Mouse (Mus musculus): Measurements from ENCODE around the gene Grb2.

Grb2 gene

GRCm38 (mm10) chr11:115627705-115628464, 80.5 kb downstream of the Grb2 start, which contains the start of gene Slc25a19:
Gene Slc25a19, minus strand, starts transcription at chr11:115628295.
- DNase-seq (ENCODE audit: low spot score): peak; percentile 99

- DNase-seq (ENCODE audit: low spot score): no peak
These were observed 81.4 kb downstream of the Grb2 start for GRCm38 (mm10) chr11:115626824-115627616.

- no peak for DNase-seq (ENCODE audit: low spot score)
These were observed 82.5 kb downstream of the Grb2 start for GRCm38 (mm10) chr11:115625877-115626276.

- no peak for DNase-seq (ENCODE audit: low spot score)
These were observed 84.8 kb downstream of the Grb2 start for GRCm38 (mm10) chr11:115623487-115624070.

- DNase-seq (ENCODE audit: low spot score): no peak
These were observed 88.4 kb downstream of the Grb2 start for GRCm38 (mm10) chr11:115619949-115620348.

- no peak for DNase-seq (ENCODE audit: low spot score)
These were observed 89.5 kb downstream of the Grb2 start for GRCm38 (mm10) chr11:115618732-115619516.

- no peak for DNase-seq (ENCODE audit: low spot score)
These were observed 90.4 kb downstream of the Grb2 start for GRCm38 (mm10) chr11:115618001-115618400.

- DNase-seq (ENCODE audit: low spot score): no peak
These were observed 91.5 kb downstream of the Grb2 start for GRCm38 (mm10) chr11:115616893-115617292.

GRCm38 (mm10) chr11:115616371-115616770, 92.0 kb downstream of the Grb2 start:
- DNase-seq (ENCODE audit: low spot score): no peak

GRCm38 (mm10) chr11:115615875-115616274, 92.5 kb downstream of the Grb2 start:
- DNase-seq (ENCODE audit: low spot score): no peak

GRCm38 (mm10) chr11:115615108-115615825, 93.1 kb downstream of the Grb2 start:
- no peak for DNase-seq (ENCODE audit: low spot score)

- no peak for DNase-seq (ENCODE audit: low spot score)
These were observed 93.9 kb downstream of the Grb2 start for GRCm38 (mm10) chr11:115614346-115615107.

GRCm38 (mm10) chr11:115613138-115613945, 95.1 kb downstream of the Grb2 start:
- no peak for DNase-seq (ENCODE audit: low spot score)

- peak; percentile 87 for DNase-seq (ENCODE audit: low spot score)
These were observed 95.8 kb downstream of the Grb2 start, which contains the start of gene Mif4gd for GRCm38 (mm10) chr11:115612410-115613137. Gene Mif4gd, minus strand, starts transcription at chr11:115612969.

GRCm38 (mm10) chr11:115612059-115612409, 96.4 kb downstream of the Grb2 start:
- peak; percentile 66 for DNase-seq (ENCODE audit: low spot score)

GRCm38 (mm10) chr11:115611173-115611572, 97.2 kb downstream of the Grb2 start:
- DNase-seq (ENCODE audit: low spot score): no peak

- no peak for DNase-seq (ENCODE audit: low spot score)
These were observed 98.8 kb downstream of the Grb2 start for GRCm38 (mm10) chr11:115609576-115609975.

GRCm38 (mm10) chr11:115608421-115609399, 99.7 kb downstream of the Grb2 start:
- no peak for DNase-seq (ENCODE audit: low spot score)

Measured in layer of hippocampus, adult 11-12 months (tissue).